Mouse (Mus musculus): ENCODE measurements around the gene Tmem163. TPM values are rescaled to one million over a fixed set of nuclear protein-coding genes. Genes with fewer than 3 reads are reported as not detected.

Tmem163 gene
- total and polyA plus RNA-seq, 2 experiments from 2014 or later: 78.2 to 91.4 TPM

DNA sequence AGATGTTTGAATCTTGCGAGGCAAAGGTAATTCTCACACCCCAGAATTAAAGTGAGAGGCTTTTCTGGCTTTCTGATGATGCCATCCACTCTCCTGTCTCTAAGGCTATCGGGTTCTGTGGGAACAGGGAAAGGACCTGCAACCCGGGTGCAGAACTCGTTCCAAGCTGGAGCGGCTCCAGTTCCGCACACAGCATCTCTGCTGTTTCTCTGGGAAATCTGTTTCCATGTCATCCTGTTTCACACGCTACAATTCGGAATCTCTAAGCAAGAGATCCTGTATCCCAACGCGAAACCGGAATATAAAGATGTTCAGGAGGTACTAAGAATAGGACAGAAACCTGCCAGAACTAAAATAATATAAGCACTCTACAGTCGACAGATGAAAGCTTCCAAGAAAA, 3.2 kb downstream of the Tmem163 start:
- Histone ChIP-seq H3K36me3 (ENCODE audit: insufficient read depth, low read length) (no peaks in the 10 kb centered on the region), H3K27ac (ENCODE audit: low read depth, low read length) (peak overlapping the region; percentile 82), H3K9ac (replicated peaks; ENCODE audit: low read length, poor library complexity, severe bottlenecking) (peak overlapping the region; percentile 78), H3K4me2 (ENCODE audit: low read depth, low read length, poor library complexity, severe bottlenecking) (peak overlapping the region; percentile 67), H3K27me3 (ENCODE audit: insufficient read depth, low read length) (0 out of 2 replicates have a peak, but pooled peaks cover 2% of the 10 kb centered on the region), H3K4me1 (ENCODE audit: insufficient read depth, low read length) (no peaks in the 10 kb centered on the region), H3K9me3 (ENCODE audit: low read length) (no peaks in the 10 kb centered on the region), H3K4me3 (ENCODE audit: low read depth, low read length) (peak overlapping the region; percentile 76)
- ATAC-seq (ENCODE audit: low FRiP score) (no peak), DNase-seq (ENCODE audit: low spot score) (peak; percentile 35)
- WGBS: 19% methylated on average over 12 of the region's 12 CpGs
- no peak for TF ChIP-seq CTCF (IDR thresholded peaks at IDR 0.05)

GRCm38 (mm10) chr1:127675253-127675652, 4.1 kb downstream of the Tmem163 start:
- TF ChIP-seq CTCF (IDR thresholded peaks at IDR 0.05): no peak
- Histone ChIP-seq H3K9ac (replicated peaks; ENCODE audit: low read length, poor library complexity, severe bottlenecking) (no peak overlapping the region), H3K27me3 (ENCODE audit: insufficient read depth, low read length) (0 out of 2 replicates have a peak, but pooled peaks cover 2% of the 10 kb centered on the region), H3K9me3 (ENCODE audit: low read length) (no peaks in the 10 kb centered on the region), H3K4me1 (ENCODE audit: insufficient read depth, low read length) (no peaks in the 10 kb centered on the region), H3K27ac (ENCODE audit: low read depth, low read length) (peak overlapping the region; percentile 82; the same call in 1 of the 2 replicates), H3K4me3 (ENCODE audit: low read depth, low read length) (peak overlapping the region; percentile 76), H3K36me3 (ENCODE audit: insufficient read depth, low read length) (no peaks in the 10 kb centered on the region), H3K4me2 (ENCODE audit: low read depth, low read length, poor library complexity, severe bottlenecking) (peak overlapping the region; percentile 67)
- WGBS: 54% methylated on average over 1 of the region's 1 CpGs
- ATAC-seq (ENCODE audit: low FRiP score): no peak
- DNase-seq (ENCODE audit: low spot score): no peak

GRCm38 (mm10) chr1:127673221-127674050, 5.9 kb downstream of the Tmem163 start:
- H3K4me2 ChIP-seq (ENCODE audit: low read depth, low read length, poor library complexity, severe bottlenecking): peak overlapping the region; percentile 15; the same call in 1 of the 2 replicates
- H3K4me1 ChIP-seq (ENCODE audit: insufficient read depth, low read length): peaks cover 2% of the 10 kb centered on the region; the same call in 1 of the 2 replicates
- H3K27ac ChIP-seq (ENCODE audit: low read depth, low read length): no peak overlapping the region
- WGBS: 74% methylated on average over 10 of the region's 10 CpGs
- H3K27me3 ChIP-seq (ENCODE audit: insufficient read depth, low read length): no peaks in the 10 kb centered on the region
- no peak for DNase-seq (ENCODE audit: low spot score)
- no peak for TF ChIP-seq CTCF (IDR thresholded peaks at IDR 0.05)
- no peak overlapping the region for H3K4me3 ChIP-seq (ENCODE audit: low read depth, low read length)
- H3K9me3 ChIP-seq (ENCODE audit: low read length): no peaks in the 10 kb centered on the region
- no peak overlapping the region for H3K9ac ChIP-seq (replicated peaks; ENCODE audit: low read length, poor library complexity, severe bottlenecking)
- no peak for ATAC-seq (ENCODE audit: low FRiP score)
- H3K36me3 ChIP-seq (ENCODE audit: insufficient read depth, low read length): no peaks in the 10 kb centered on the region

DNA sequence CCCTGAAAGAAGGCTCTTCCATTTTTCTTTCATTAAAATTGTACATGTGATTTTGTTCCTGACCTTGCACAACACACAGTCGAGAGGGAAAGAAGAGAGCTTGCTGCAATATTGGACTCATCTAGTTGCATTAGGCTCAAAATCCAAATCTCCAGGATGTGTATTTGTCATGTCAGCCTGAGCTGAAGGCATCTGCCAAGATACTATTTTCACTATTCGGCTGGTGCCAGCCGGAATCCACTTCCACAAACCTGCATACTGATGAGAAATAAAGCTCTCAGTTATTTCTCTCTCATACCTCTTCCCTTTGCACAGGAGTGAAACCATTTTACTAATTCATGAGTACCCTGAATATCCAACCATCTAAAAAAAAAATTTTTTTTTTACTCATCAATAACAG, 11.2 kb downstream of the Tmem163 start:
- no peaks in the 10 kb centered on the region for H3K36me3 ChIP-seq (ENCODE audit: insufficient read depth, low read length)
- ATAC-seq (ENCODE audit: low FRiP score) (peak; percentile 54; the same call in 1 of the 2 replicates), DNase-seq (ENCODE audit: low spot score) (no peak)
- H3K4me3 ChIP-seq (ENCODE audit: low read depth, low read length): no peak overlapping the region
- H3K4me2 ChIP-seq (ENCODE audit: low read depth, low read length, poor library complexity, severe bottlenecking): no peak overlapping the region
- no peaks in the 10 kb centered on the region for H3K9me3 ChIP-seq (ENCODE audit: low read length)
- WGBS: 48% methylated on average over 3 of the region's 3 CpGs
- TF ChIP-seq CTCF (IDR thresholded peaks at IDR 0.05): no peak
- H3K9ac ChIP-seq (replicated peaks; ENCODE audit: low read length, poor library complexity, severe bottlenecking): no peak overlapping the region
- H3K4me1 ChIP-seq (ENCODE audit: insufficient read depth, low read length): peaks cover 2% of the 10 kb centered on the region; the same call in 1 of the 2 replicates
- no peaks in the 10 kb centered on the region for H3K27me3 ChIP-seq (ENCODE audit: insufficient read depth, low read length)
- H3K27ac ChIP-seq (ENCODE audit: low read depth, low read length): 0 out of 2 replicates have a peak overlapping the region, but pooled peaks have one; percentile 38

GRCm38 (mm10) chr1:127667110-127667860, 12.1 kb downstream of the Tmem163 start:
- no peak overlapping the region for H3K4me2 ChIP-seq (ENCODE audit: low read depth, low read length, poor library complexity, severe bottlenecking)
- peak overlapping the region; percentile 2; the same call in 1 of the 2 replicates for H3K27ac ChIP-seq (ENCODE audit: low read depth, low read length)
- ATAC-seq (ENCODE audit: low FRiP score) (no peak), DNase-seq (ENCODE audit: low spot score) (no peak)
- no peaks in the 10 kb centered on the region for H3K27me3 ChIP-seq (ENCODE audit: insufficient read depth, low read length)
- no peaks in the 10 kb centered on the region for H3K9me3 ChIP-seq (ENCODE audit: low read length)
- H3K4me1 ChIP-seq (ENCODE audit: insufficient read depth, low read length): peaks cover 2% of the 10 kb centered on the region; the same call in 1 of the 2 replicates
- no peak for TF ChIP-seq CTCF (IDR thresholded peaks at IDR 0.05)
- 40% methylated on average over 8 of the region's 8 CpGs for WGBS
- no peaks in the 10 kb centered on the region for H3K36me3 ChIP-seq (ENCODE audit: insufficient read depth, low read length)
- no peak overlapping the region for H3K4me3 ChIP-seq (ENCODE audit: low read depth, low read length)
- no peak overlapping the region for H3K9ac ChIP-seq (replicated peaks; ENCODE audit: low read length, poor library complexity, severe bottlenecking)
